Mouse (Mus musculus) MEL (cell line): ENCODE results near the gene Gcc2.
"Not testable (repeated sequence)": the region's sequence is repeated elsewhere in the genome, so short reads cannot be mapped to it uniquely, and the experiment has no call there.

Experiments
- CTCF ChIP-seq, 3 experiments: IDR thresholded peaks in 2 of 3; conservative IDR thresholded peaks in 1 of 3; 2 replicates each; pipeline ENCODE4 v1.5.1; 2011 to 2012; ENCODE audit warnings: low read length in 3 of 3, low read depth in 2 of 3, mild to moderate bottlenecking in 2 of 3, improper control_type of control experiment in 1 of 3, inconsistent platforms in 1 of 3, mixed read lengths in 1 of 3, moderate library complexity in 1 of 3; ENCODE audit not compliant: control insufficient read depth in 1 of 3, insufficient read depth in 1 of 3, poor library complexity in 1 of 3, severe bottlenecking in 1 of 3
- KAT2A ChIP-seq: conservative IDR thresholded peaks from 2 replicates; pipeline ENCODE4 v1.6.1; 2012; ENCODE audit warnings: low read depth, low read length, improper control_type of control experiment, inconsistent platforms
- MAFK ChIP-seq: IDR thresholded peaks from 2 replicates; pipeline ENCODE4 v1.6.1; 2011; ENCODE audit warnings: low read depth, mild to moderate bottlenecking, low read length, improper control_type of control experiment, borderline replicate concordance
- TCF12 ChIP-seq: IDR thresholded peaks from 2 replicates; pipeline ENCODE4 v1.6.1; 2014; ENCODE audit warnings: low read depth, mild to moderate bottlenecking, inconsistent platforms, low read length, improper control_type of control experiment, moderate library complexity

DNA sequence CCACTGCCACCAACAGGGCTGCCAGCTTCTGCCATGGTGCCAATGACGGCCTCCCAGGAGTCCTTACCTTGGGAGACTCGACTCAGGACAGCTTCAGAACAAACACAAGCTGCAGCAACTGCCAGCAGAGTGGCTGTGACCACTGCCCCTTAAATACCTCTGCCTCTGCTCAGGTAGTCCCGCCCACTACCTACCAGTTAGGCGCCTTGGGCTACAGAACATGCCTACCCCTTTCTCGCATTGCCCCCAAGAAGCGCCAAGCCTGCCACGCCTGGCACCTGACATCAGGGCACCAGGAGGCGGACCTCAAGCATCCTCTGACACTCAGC is 22.7 kb upstream of the Gcc2 start, which contains the start of gene Duxf3:
- TF ChIP-seq KAT2A; TCF12; CTCF (IDR thresholded peaks at IDR 0.05 in 2 of 3, conservative IDR thresholded peaks at IDR 0.05 in 1 of 3; ENCODE audit: control insufficient read depth in 1 of 3, insufficient read depth in 1 of 3, low read depth in 2 of 3, low read length in 3 of 3, poor library complexity in 1 of 3, severe bottlenecking in 1 of 3); MAFK: not testable (repeated sequence)
